Mouse (Mus musculus) E14TG2a.4 (cell line): ENCODE results near the gene Arr3.

Source experiments
- CTCF ChIP-seq: conservative IDR thresholded peaks from 2 replicates; pipeline ENCODE4 v1.5.1; 2014; ENCODE audit warnings: low read length
- POU5F1 ChIP-seq: IDR thresholded peaks from 2 replicates; pipeline ENCODE4 v1.6.1; 2014; ENCODE audit warnings: low read length, borderline replicate concordance

GRCm38 (mm10) chrX:100625546-100625801 lies 20.2 kb downstream of the Arr3 start, which contains the start of gene Kif4:
- no peak for TF ChIP-seq CTCF
- no peak for TF ChIP-seq POU5F1
